Mouse (Mus musculus) left cerebral cortex, adult 8-10 months (tissue): ENCODE measurements around the gene Ankrd33b. TPM values are rescaled to one million over a fixed set of nuclear protein-coding genes. Genes with fewer than 3 reads are reported as not detected.

ENCODE experiments used
- total RNA-seq, 4 experiments: library from RNA; stranded (reverse); gene quantifications; 2 replicates each; pipeline ENCODE4 v1.2.4; 2022

Ankrd33b gene
- total RNA-seq, 4 experiments from 2014 or later, result 61.4 to 76.2 (median 72.9) TPM

Other genes with a start within 250 kb of the Ankrd33b start
- 10 to 100 TPM in 1 of 4 experiments, 1 to 10 TPM in 3; 6.2 to 10.0 (median 7.5) TPM for gene Dap, start 143.4 kb downstream of the Ankrd33b start, total RNA-seq
- gene Ropn1l, start 86.0 kb upstream of the Ankrd33b start, total RNA-seq, result 1 to 10 TPM in 1 of 4 experiments, under 1 TPM in 2, not detected in 1; 0.53 to 1.3 (median 0.59) TPM
- 100 to 1,000 TPM; 181 to 200 (median 192) TPM for gene March6, start 163.3 kb upstream of the Ankrd33b start, total RNA-seq
- gene Cmbl, start 197.7 kb upstream of the Ankrd33b start, total RNA-seq, result 10 to 100 TPM; 17.9 to 22.7 (median 20.8) TPM
- gene Cct5, start 234.1 kb upstream of the Ankrd33b start, total RNA-seq, result 100 to 1,000 TPM; 154 to 187 (median 183) TPM
- gene Fam173b, start 234.1 kb upstream of the Ankrd33b start, total RNA-seq, result 10 to 100 TPM; 10.4 to 11.4 (median 10.8) TPM